Mouse (Mus musculus): ENCODE data around the gene Cflar.
A peak's percentile ranks its signal among the peaks of the same experiment; 100 is the strongest.
"Not testable (repeated sequence)": the region's sequence is repeated elsewhere in the genome, so short reads cannot be mapped to it uniquely, and the experiment has no call there.

Cflar gene

GRCm38 (mm10) chr1:58788410-58788809 lies 77.1 kb downstream of the Cflar start:
- no peak for DNase-seq

DNA sequence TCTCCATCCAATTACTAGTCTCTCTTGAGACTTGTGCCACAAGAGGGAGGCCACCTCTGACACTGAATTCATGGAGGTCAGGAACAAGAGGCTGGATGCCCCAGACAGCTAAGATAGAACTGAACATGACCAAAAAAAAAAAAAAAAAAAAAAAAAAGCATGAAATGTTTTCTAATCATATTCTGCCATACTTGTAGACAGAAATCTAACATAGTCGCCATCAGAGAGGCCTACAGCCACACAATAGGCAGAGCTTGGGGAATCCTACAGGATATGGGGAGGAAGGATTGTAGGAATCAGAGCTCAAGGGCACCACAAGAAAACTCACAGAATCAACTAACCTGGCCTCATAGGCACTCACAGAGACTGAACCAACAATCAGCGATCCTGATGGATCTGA lies 83.4 kb downstream of the Cflar start:
- no peak for DNase-seq

DNA sequence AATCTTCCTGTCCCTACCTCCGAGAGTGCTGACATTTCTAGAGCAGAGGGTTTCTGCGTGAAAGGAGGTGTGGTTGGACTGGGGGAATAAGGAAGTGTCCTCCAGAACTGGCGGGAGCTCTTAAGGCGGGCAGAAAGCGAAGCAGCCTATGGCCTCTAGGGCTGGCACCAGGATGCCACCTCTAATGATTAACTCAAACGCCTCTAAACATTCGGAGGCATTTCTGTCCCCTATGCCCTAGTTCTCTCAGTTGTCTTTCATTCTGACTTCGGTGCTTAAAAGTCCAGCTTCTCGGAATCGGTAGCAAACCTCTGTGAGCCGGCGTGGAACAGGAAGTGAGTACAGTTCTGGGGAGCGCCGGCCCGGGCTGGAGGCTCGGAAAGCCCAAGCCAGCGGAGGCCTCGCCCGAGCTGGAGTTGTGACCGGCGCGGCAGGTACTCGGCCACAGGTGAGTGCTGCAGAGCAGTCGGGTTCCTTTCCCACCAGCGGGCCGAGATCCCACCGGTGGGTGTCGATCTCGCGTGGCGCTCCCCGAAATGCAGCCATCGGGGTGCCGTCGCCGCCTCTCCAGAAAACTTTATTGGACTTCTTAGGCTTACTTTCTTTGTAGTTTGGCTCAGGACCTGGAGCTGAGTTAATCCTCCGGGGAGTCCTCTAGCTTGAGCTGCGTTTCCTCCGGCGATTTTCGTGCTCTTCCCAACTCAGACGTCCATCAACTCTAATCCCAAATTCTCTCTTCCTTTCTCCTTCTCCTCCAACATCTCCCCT lies 84.2 kb downstream of the Cflar start, which contains the start of gene Casp8:
Casp8 (plus strand) TSS at position 84 of the 768 bp plus-strand sequence.
- peak; percentile 65 to 66 for DNase-seq

GRCm38 (mm10) chr1:58796059-58796363 lies 84.7 kb downstream of the Cflar start:
- DNase-seq: no peak

- DNase-seq: no peak
Measured at GRCm38 (mm10) chr1:58796853-58797252, 85.5 kb downstream of the Cflar start.

- peak; percentile 47 to 59 for DNase-seq
Measured at GRCm38 (mm10) chr1:58797370-58797769, 86.1 kb downstream of the Cflar start.

- DNase-seq: no peak
Measured at GRCm38 (mm10) chr1:58798911-58799310, 87.6 kb downstream of the Cflar start.

GRCm38 (mm10) chr1:58800644-58801043 lies 89.3 kb downstream of the Cflar start:
- DNase-seq: not testable (repeated sequence)

DNA sequence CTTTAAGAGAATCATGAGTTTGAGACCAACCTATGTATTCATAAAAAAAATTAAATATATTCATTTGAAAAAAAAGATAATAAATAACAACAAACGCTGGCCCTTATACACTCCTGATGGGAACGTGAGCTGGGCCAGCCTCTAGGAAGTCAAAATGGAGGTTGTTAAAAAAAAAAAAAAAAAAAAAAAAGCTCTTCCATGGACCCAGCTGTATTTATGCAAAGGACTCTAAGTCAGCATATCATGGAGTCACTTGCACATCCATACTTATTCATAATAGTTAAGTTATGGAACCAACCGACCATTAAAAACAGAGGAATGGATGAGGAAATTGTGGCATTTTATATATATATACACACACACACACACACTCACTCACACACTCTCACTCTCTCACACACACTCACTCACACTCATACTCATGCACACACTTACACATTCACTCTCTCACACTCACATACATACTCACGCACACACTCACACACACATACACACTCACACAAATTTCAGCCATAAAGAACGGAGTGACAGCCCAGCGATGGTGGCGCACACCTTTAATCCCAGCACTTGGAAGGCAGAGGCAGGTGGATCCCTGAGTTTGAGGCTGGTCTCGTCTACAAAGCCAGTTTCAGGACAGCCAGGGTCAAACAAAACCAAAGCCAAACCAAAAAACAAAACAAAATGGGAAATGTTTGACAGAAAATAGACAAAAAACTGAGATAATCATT lies 90.4 kb downstream of the Cflar start:
- peak; percentile 14 to 34 for DNase-seq

GRCm38 (mm10) chr1:58802322-58803273 lies 91.3 kb downstream of the Cflar start:
- peak; percentile 77 to 78 for DNase-seq

DNA sequence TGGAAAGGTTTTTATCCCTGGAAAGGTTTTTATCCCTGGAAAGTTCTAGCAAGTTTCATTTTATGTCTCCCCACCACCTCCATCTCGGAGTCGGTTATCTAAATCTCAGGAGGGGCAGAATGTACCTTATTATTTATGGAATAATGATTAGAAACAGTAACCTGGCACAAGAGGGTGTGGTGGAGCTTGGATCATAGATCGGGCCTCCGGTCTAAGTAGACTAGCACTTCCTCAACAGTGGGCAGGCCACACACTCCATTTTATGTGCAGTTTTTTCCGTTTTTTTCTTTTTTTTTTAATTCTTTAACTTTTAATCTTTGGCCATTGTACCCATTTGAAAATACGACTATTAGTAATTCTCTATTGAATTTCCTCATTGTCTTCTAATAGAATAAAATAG lies 92.2 kb downstream of the Cflar start:
- DNase-seq: peak; percentile 27 to 34

GRCm38 (mm10) chr1:58806651-58807050 lies 95.3 kb downstream of the Cflar start:
- DNase-seq: peak; percentile 42 to 43

All from B cell, adult 2 months (primary cell).